Mouse (Mus musculus): ENCODE measurements around the gene Slc43a2. TPM values are rescaled to one million over a fixed set of nuclear protein-coding genes. Genes with fewer than 3 reads are reported as not detected.

Slc43a2 gene
- 44.9 to 66.8 TPM (median 46.5 TPM) in 4 replicates for total RNA-seq (2023)

GRCm38 (mm10) chr11:75531469-75532242, at the start of gene Slc43a2:
TSS of gene Slc43a2 (plus strand) at chr11:75531694.

GRCm38 (mm10) chr11:75486601-75487285, 44.8 kb upstream of the Slc43a2 start, which contains the start of gene Prpf8:
TSS of gene Prpf8 (plus strand) at chr11:75486816.

GRCm38 (mm10) chr11:75509741-75510626, 21.5 kb upstream of the Slc43a2 start, which contains the start of gene Rilp:
TSS of gene Rilp (plus strand) at chr11:75510094.

GRCm38 (mm10) chr11:75513336-75513735, 18.2 kb upstream of the Slc43a2 start, which contains the start of gene Scarf1:
TSS of gene Scarf1 (plus strand) at chr11:75513540.

GRCm38 (mm10) chr11:75587493-75588284, 56.2 kb downstream of the Slc43a2 start, which contains the start of gene Pitpna:
TSS of gene Pitpna (plus strand) at chr11:75588097.

Other genes with a start within 250 kb of the Slc43a2 start
- 106 to 117 TPM (median 108 TPM) in 4 replicates for gene Rpa1, start 183.4 kb upstream of the Slc43a2 start, total RNA-seq (2023)
- 13.1 to 17.1 TPM (median 13.8 TPM) in 4 replicates for gene Smyd4, start 183.3 kb upstream of the Slc43a2 start, total RNA-seq (2023)
- 0.66 to 1.2 TPM in 2 of 4 replicates, not detected in the others for gene Serpinf1, start 109.0 kb upstream of the Slc43a2 start, total RNA-seq (2023)
- gene Serpinf2, start 92.1 kb upstream of the Slc43a2 start, total RNA-seq (2023), result 0.52 to 0.94 TPM (median 0.61 TPM) in 3 of 4 replicates, not detected in the other
- 46.7 to 50.6 TPM (median 47.5 TPM) in 4 replicates for gene Wdr81, start 77.0 kb upstream of the Slc43a2 start, total RNA-seq (2023)
- 2.5 to 5.0 TPM (median 4.0 TPM) in 4 replicates for gene Tlcd2, start 70.0 kb upstream of the Slc43a2 start, total RNA-seq (2023)
- gene Prpf8, start 44.9 kb upstream of the Slc43a2 start, total RNA-seq (2023), result 222 to 240 TPM (median 237 TPM) in 4 replicates
- 0.44 to 0.94 TPM (median 0.85 TPM) in 4 replicates for gene Rilp, start 21.6 kb upstream of the Slc43a2 start, total RNA-seq (2023)
- gene Scarf1, start 18.2 kb upstream of the Slc43a2 start, total RNA-seq (2023), result 0.21 to 0.23 TPM (median 0.22 TPM) in 3 of 4 replicates, not detected in the other
- gene Pitpna, start 56.4 kb downstream of the Slc43a2 start, total RNA-seq (2023), result 218 to 240 TPM (median 227 TPM) in 4 replicates
- gene Inpp5k, start 99.3 kb downstream of the Slc43a2 start, total RNA-seq (2023), result 105 to 118 TPM (median 111 TPM) in 4 replicates
- gene Myo1c, start 118.8 kb downstream of the Slc43a2 start, total RNA-seq (2023), result 366 to 421 TPM (median 376 TPM) in 4 replicates
- gene Crk, start 147.6 kb downstream of the Slc43a2 start, total RNA-seq (2023), result 58.8 to 63.8 TPM (median 62.4 TPM) in 4 replicates
- 209 to 224 TPM (median 217 TPM) in 4 replicates for gene Ywhae, start 201.2 kb downstream of the Slc43a2 start, total RNA-seq (2023)

All from B cell, adult 62 days (primary cell).